7 mouse cellular contexts compared by ENCODE assay signal in the genomic region with DNA sequence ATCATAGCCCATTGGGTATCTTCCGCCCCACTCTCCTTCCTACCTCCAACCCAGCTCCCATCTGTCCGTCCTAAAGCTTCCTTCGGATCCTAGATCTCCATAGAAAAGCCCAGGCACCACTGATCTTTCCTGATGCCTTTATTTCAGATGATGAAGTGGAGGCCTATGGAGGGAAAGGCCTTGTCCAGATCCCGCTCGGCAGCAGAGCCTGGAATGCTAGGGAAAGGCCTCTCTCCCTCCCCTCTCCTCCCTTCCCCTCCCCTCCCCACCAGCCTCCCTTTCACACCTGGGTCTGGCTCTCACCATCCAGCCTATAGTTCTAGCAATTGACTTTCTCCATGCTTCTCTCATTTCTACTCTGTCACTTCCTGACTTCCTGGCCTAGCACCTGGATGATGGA.
DNase-seq lines count a peak whose midpoint lies in the region; ATAC-seq lines count a peak whose summit lies in the region.

No protein-coding gene starts in this region.

- peak overlapping the region; percentile 47; the same call in 1 of the 2 replicates for H3K9ac ChIP-seq in lung, embryonic 15.5 days
- H3K9ac ChIP-seq in embryonic facial prominence, embryonic 15.5 days, result no peak overlapping the region
- H3K9ac ChIP-seq in limb, embryonic 13.5 days, result peak overlapping the region; percentile 82
- H3K9ac ChIP-seq in stomach, embryonic 16.5 days (ENCODE audit: low read length), result no peak overlapping the region

- peak overlapping the region; percentile 50 for H3K4me3 ChIP-seq in lung, embryonic 15.5 days
- peak overlapping the region; percentile 59 for H3K4me3 ChIP-seq in embryonic facial prominence, embryonic 15.5 days (replicated peaks)
- H3K4me3 ChIP-seq in limb, embryonic 13.5 days, result peak overlapping the region; percentile 62
- H3K4me3 ChIP-seq in stomach, embryonic 16.5 days (replicated peaks; ENCODE audit: low read length), result peak overlapping the region; percentile 51; the same call in 1 of the 2 replicates

- no peaks in the 10 kb centered on the region for H3K27me3 ChIP-seq in lung, embryonic 15.5 days
- H3K27me3 ChIP-seq in embryonic facial prominence, embryonic 15.5 days, result no peaks in the 10 kb centered on the region
- H3K27me3 ChIP-seq in limb, embryonic 13.5 days, result no peaks in the 10 kb centered on the region
- no peaks in the 10 kb centered on the region for H3K27me3 ChIP-seq in stomach, embryonic 16.5 days (ENCODE audit: control insufficient read depth, insufficient read depth, low read length)

- no peaks in the 10 kb centered on the region for H3K36me3 ChIP-seq in lung, embryonic 15.5 days
- H3K36me3 ChIP-seq in embryonic facial prominence, embryonic 15.5 days, result no peaks in the 10 kb centered on the region
- H3K36me3 ChIP-seq in limb, embryonic 13.5 days, result peaks cover 3% of the 10 kb centered on the region; the same call in 1 of the 2 replicates
- H3K36me3 ChIP-seq in stomach, embryonic 16.5 days (ENCODE audit: control insufficient read depth, insufficient read depth, low read length), result no peaks in the 10 kb centered on the region

- H3K27ac ChIP-seq in lung, embryonic 15.5 days, result 0 out of 2 replicates have a peak overlapping the region, but pooled peaks have one; percentile 3
- H3K27ac ChIP-seq in embryonic facial prominence, embryonic 15.5 days (replicated peaks), result no peak overlapping the region
- peak overlapping the region; percentile 96; the same call in 1 of the 2 replicates for H3K27ac ChIP-seq in limb, embryonic 13.5 days
- no peak overlapping the region for H3K27ac ChIP-seq in stomach, embryonic 16.5 days (ENCODE audit: low read length)

- WGBS in lung, embryonic 15.5 days, result 54% methylated on average over 5 of the region's 5 CpGs
- 31% methylated on average over 5 of the region's 5 CpGs for WGBS in embryonic facial prominence, embryonic 15.5 days
- WGBS in limb, embryonic 13.5 days, result 35% methylated on average over 5 of the region's 5 CpGs
- WGBS in stomach, embryonic 16.5 days, result 60% methylated on average over 5 of the region's 5 CpGs

- peaks cover 54% of the 10 kb centered on the region for H3K4me1 ChIP-seq in lung, embryonic 15.5 days
- peaks cover 66% of the 10 kb centered on the region for H3K4me1 ChIP-seq in embryonic facial prominence, embryonic 15.5 days
- H3K4me1 ChIP-seq in limb, embryonic 13.5 days, result peaks cover 70% of the 10 kb centered on the region
- H3K4me1 ChIP-seq in stomach, embryonic 16.5 days (ENCODE audit: control insufficient read depth, insufficient read depth, low read length), result peaks cover 21% of the 10 kb centered on the region

- intact Hi-C loops in left cerebral cortex, postnatal 25 days (cut with DNase I), result no loop called here

- no peaks in the 10 kb centered on the region for H3K9me3 ChIP-seq in lung, embryonic 15.5 days
- H3K9me3 ChIP-seq in embryonic facial prominence, embryonic 15.5 days (replicated peaks), result no peaks in the 10 kb centered on the region
- H3K9me3 ChIP-seq in limb, embryonic 13.5 days, result no peaks in the 10 kb centered on the region
- no peaks in the 10 kb centered on the region for H3K9me3 ChIP-seq in stomach, embryonic 16.5 days (replicated peaks; ENCODE audit: control insufficient read depth, low read length)

- no peak for ATAC-seq in lung, embryonic 15.5 days (ENCODE audit: borderline replicate concordance, extremely low read depth, low FRiP score, low TSS enrichment)
- ATAC-seq in embryonic facial prominence, embryonic 15.5 days (ENCODE audit: insufficient number of reproducible peaks, low FRiP score, low TSS enrichment, low read depth), result no peak
- ATAC-seq in limb, embryonic 13.5 days (ENCODE audit: low FRiP score, low read depth), result no peak
- no peak for ATAC-seq in stomach, embryonic 16.5 days (ENCODE audit: insufficient read depth, low FRiP score)

- H3K4me2 ChIP-seq in lung, embryonic 15.5 days, result peak overlapping the region; percentile 67
- peak overlapping the region; percentile 65 for H3K4me2 ChIP-seq in embryonic facial prominence, embryonic 15.5 days (replicated peaks)
- peak overlapping the region; percentile 77 for H3K4me2 ChIP-seq in limb, embryonic 13.5 days (replicated peaks)
- H3K4me2 ChIP-seq in stomach, embryonic 16.5 days (ENCODE audit: low read depth, low read length), result peak overlapping the region; percentile 52; the same call in 1 of the 2 replicates

- no peak for DNase-seq in lung, adult 18-20 months
- no peak for DNase-seq in left cerebral cortex, postnatal 25 days (ENCODE audit: low spot score in 2 of 2)
- DNase-seq in thymus, postnatal 25 days, result no peak

Comparison
In these comparisons a context has a peak if more than half of its experiments do, and no peak if none do; other contexts are left out.
1. H3K27ac ChIP-seq: peak in lung, embryonic 15.5 days (single experiment) and limb, embryonic 13.5 days (single experiment); none in embryonic facial prominence, embryonic 15.5 days (single experiment) and stomach, embryonic 16.5 days (single experiment).
2. H3K9ac ChIP-seq: peak in lung, embryonic 15.5 days (single experiment) and limb, embryonic 13.5 days (single experiment); none in embryonic facial prominence, embryonic 15.5 days (single experiment) and stomach, embryonic 16.5 days (single experiment).
3. Peak in every context shown above with its lines, with median percentiles within 50 percentile points of each other: H3K4me2 ChIP-seq and H3K4me3 ChIP-seq.